Mouse (Mus musculus) cerebellum, postnatal 25 days (tissue): Measurements from ENCODE around the gene Tnfsf15.
A peak's percentile ranks its signal among the peaks of the same experiment; 100 is the strongest.

Source experiments
- DNase-seq, 2 experiments: peaks; one replicate each; pipeline ENCODE4 v3.0.0; 2021; ENCODE audit warnings: mixed read lengths in 2 of 2

Tnfsf15 gene

DNA sequence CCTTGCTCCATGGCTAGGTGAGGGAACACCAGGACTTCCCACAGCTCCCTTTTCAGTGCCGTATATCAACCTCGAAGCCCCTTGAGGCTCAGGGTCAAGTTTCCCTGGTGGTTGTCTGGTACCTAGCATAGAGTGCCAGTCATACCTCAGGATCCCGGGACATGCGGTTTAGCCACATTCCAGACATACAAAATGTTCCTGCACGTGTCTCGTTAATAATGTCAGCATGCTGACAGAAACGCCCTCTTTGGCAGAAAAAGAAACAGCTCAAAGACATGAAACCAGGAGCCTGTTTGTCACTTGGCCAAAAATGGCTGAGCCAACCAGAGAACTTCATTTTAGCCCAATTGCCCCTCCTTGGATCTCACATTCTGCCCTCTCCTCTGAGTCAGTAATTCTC is 2.8 kb downstream of the Tnfsf15 start:
- DNase-seq = no peak

DNA sequence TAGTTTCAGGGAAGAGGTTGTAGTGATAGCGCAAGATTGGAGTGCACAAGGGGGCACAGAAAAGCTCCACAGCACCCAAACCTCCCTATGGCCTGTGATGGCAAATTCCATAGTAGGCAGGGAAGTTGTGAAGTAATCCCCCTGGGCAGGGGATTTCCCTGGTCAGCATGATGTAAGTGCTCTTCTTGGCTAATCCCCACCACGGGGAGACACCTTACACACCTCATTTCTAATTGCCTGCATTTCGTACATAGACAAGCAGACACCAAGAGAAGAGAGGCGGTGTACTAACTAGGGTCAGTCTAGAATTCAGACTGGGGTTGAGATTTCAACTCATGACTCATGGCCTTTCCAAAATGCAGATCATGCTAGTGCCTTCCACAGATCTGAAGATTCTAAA is 4.2 kb downstream of the Tnfsf15 start:
- DNase-seq = no peak

DNA sequence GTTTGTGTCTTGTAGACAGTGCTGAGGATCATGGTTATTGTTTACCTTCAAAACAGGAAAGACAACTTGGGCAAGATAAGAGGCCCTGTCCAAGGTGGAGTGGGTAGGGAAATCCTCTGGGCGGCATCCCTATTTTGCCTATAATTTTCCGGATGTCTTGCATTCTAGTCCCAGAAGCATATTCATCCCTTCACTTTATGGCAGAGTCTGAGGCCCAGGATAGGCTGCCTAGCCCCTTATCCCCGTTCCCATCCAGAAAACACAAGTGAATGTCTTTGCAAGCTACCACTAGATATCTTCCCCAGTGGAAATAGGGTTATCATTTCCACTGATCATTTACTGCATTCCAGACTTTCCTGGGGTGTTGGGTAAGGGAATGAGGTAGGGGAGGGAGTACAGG is 4.9 kb downstream of the Tnfsf15 start:
- no peak for DNase-seq

DNA sequence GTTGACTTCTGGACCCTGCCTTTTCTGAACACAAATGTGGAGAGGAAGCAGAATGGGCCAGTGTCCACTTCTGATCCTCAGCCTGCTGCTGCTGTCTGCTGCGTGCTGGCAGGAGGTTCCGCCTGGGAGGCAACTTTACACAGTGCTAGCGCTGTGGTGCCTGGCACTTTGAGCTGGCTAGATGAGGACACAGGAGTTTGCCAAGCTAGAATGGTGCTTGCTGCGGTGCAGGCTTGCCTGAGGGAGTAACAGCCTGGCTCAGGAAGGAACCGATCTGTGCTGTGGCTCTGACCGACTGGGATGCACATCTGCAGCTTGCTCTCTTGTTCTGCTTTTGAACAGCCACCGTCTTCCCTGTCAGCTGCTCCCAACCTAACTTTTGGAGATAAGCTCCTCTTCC is 5.4 kb downstream of the Tnfsf15 start:
- DNase-seq = peak; percentile 46 to 51

DNA sequence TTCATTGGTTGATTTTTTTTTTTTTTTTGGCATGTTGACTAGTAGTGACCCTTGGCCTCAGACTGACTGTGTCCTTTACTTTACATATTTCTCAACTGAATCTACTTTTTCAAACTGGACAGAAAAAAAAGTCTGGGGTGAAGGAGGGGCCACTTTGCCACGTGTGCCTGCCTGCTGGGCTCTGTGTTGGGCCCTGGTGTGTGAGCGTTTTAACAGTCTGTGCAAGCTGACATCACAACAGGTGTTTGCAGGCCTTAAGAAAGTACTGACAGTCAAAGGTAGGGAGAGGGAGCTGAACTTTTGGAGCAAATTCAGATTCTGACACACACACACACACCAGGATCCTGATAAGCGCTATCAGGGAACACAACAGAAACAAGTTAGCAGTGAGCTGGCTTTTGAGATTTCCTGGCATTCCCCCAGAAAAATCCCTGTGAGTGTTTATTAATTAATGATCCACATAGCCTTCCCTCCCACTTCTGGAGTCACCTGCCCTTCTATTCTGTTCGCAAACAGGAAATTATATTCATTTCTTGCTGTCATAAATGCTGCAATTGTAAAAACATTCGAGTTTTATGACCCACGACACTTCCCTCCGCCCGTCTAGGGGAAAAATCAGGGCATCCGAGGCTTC is 6.4 kb downstream of the Tnfsf15 start:
- no peak for DNase-seq

DNA sequence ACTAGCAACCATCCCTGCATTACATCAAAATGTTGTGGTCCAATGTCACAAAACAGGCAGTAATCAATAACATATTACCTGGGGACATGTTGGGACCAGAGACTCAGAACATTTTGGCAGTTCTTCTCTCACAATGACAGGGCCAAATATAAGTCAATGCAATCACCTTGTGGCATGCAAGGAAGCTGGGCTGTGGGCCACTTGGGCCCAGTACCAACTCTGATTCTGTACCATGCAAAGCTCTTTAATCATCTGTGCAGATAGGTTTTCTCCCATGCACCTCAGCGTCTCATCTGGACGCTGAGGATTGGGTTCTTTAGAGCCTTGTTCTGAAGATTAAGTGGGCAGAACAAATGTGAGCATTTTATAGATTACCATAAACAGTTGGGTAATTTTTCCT is 13.6 kb downstream of the Tnfsf15 start:
- no peak for DNase-seq

DNA sequence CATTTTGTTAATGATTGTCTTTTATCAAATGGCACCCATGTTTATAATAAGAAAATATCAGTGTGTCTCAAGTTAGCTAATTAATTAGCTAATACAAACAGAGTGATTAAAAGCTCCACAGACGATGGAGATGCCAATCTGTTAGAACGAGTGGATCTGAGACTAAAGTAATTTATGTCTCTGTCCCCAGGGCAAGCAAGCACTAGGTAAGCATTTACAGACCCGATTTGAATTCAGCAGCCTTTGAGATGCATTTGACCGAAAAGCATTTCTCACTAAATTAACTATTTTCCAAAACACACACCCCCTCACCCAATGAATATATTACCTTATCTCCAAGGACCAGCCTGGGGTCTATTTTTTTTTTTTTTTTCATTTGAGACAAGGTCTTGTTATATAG is 18.2 kb downstream of the Tnfsf15 start:
- no peak for DNase-seq

DNA sequence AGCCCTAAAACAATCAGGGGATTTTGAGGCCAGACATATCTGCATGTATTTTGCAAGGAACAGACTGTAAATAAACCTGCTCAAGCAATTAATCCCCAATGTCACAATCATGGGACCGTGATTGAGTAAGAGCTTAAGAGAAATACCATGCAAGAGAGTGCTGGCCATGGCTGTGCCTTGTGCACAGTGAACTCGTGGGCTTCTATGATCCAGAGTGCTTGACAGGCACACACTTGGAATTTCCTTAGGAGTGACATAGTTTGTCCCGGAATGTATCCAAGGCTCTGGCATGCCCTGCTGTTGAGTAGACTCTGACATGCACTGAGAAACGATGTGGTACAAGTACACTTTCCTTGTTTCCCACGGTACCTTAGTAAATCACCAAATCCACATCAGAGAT is 18.9 kb downstream of the Tnfsf15 start:
- DNase-seq = no peak

DNA sequence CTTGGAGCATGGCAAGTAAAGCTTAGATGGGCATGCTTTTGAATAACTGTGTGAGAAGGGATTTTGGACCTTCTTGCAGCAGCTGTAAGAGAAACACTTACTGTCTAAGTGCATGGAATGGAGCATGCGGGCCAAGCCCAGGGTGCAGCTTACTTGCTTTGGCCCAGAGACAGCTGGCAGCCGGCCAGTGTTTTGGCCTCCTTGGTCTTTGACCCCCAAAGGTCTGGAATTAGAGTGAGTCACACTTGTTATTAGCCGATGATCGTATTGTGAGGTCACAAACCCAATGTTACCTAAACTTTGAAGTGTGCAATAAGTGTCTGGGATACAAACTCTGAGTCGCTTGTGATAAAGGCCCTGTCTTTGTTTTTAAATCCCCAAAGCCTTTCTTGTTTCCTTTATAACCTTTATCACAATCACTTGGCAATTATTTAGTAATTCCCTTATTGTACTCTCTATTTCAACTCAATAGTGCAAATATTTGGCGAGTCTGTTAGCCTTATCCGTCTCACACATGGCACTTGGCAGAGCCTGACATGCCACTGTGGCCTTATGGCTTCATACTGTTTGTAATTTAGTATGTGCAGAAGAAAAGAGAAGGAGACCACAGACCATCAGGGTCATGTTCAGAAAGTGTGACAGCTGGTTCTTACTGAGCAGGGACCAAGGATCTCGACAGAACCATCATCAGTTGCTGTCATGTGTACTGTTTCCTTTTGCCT is 26.8 kb downstream of the Tnfsf15 start:
- DNase-seq = peak in 1 of 2 experiments; percentile 34

DNA sequence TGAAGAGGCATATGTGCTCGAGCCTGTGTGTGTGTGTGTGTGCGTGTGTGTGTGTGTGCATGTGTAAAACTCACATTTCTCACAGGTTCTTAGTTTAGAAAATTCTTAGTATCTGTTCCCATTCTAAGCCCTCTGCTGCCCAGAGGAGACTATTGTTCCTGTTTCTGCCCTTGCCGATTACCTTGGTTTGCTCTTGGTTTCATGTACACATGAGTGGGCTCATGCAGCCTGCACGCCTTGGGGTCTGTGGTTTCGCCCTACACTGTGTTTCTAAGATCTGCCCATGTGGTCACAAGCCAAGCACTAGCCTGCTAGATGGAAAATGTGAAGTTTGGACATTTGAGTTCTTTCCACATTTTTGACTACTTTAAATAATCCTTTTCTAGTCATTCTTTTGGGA is 33.0 kb downstream of the Tnfsf15 start:
- DNase-seq = no peak

DNA sequence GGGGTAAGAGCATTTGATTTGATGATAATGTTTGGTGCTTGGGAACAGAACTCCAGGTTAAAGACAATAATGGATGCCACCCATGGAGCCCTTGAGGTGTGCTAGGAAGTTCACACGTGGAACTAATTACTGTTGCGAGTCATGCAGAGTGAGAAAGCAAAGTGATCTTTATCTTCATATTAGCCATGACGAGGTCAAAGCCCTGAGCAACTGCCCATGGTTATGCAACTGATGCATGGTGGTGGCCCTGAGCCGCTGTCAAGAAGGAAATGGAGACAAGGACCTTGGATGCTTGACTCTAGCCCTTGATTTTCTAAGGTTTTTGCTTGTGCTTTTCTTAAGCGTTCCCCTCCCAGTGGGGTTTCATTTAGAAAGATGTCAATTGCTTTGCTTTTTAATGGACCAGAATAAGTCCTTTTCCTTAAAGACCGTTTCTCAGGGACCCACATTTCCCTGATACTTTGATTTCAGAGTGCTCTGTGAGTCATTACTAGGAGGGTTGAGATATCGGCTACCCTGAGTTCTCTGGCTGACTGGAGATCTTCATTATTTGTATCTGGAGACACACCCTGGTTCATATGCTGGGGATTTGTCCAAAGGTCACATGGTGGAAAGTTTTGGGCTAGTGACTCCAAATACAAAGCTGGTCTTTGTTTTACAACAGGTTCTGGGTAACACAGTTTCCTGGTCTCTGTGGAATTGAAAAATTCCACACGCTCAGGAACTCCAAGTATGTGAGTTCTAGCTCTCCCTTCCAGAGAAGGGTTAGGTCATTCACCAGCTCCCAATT is 34.3 kb downstream of the Tnfsf15 start:
- DNase-seq = no peak

DNA sequence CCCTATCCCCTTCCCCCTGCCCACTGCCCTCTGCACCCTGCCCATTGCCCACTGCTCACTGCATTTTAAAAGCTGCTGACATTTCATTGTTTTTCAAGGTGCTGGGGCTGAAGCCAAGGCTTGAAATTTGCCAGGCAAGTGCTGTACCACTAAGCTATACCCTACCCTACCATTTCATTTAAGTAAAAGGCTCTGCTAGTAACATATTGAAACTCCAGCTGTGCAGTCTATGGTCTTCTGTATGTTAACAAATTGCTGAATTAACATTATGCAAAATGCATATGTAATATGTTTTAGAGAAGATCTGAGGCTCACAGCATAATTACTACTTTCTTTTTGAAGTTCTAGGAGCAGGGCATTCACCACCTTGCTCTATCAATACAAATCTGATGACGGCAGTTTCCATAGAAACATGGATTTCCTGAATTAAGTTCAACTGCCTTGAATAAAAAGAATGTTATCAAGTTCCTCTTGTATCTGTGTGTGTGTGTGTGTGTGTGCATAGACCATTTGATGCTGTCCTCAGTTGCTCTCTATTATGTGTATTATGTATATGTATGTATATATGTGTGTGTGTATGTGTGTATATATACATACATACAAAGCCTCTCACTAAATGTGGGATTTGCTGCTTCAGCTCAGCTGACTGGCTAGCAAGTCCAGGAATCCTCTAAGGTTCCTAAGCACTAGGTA is 38.5 kb downstream of the Tnfsf15 start:
- DNase-seq = no peak

DNA sequence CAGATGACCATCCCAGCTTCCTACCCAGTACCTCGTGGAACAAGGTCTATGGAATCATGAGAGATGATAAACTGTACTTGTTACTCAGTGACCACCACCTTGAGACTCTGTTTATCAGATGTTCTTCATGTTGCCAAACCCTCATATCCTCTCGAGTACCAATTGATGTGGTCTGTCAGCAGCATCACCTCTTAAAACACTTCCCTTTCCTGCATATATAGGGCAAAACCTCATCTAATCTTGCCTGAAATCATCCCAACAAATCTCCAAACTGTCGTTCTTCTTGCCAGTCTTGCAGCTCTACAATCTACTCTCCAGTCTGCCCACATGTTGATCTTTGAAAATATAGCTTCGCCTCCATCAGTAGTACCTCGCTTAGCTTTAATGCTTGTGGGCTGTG is 40.7 kb downstream of the Tnfsf15 start:
- no peak for DNase-seq

DNA sequence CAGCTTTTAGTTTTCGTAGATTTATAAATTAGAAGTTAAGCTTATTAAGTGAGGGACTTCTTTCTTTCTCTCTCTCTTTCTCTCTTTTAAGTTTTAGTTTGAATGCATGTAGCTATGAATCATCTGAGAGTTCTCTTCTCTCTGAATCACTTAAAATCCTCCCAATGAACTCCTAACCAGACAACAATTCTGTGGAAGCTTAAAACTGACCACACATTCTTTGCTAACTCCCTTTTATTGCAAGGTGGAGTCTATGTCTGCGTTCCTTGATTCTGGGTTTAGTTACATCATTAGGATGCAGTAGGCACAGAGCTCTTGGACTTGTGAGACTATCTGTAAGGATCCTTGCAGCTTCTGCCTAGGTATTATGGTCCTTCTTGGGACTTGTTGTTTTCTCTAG is 41.2 kb downstream of the Tnfsf15 start:
- DNase-seq = no peak

DNA sequence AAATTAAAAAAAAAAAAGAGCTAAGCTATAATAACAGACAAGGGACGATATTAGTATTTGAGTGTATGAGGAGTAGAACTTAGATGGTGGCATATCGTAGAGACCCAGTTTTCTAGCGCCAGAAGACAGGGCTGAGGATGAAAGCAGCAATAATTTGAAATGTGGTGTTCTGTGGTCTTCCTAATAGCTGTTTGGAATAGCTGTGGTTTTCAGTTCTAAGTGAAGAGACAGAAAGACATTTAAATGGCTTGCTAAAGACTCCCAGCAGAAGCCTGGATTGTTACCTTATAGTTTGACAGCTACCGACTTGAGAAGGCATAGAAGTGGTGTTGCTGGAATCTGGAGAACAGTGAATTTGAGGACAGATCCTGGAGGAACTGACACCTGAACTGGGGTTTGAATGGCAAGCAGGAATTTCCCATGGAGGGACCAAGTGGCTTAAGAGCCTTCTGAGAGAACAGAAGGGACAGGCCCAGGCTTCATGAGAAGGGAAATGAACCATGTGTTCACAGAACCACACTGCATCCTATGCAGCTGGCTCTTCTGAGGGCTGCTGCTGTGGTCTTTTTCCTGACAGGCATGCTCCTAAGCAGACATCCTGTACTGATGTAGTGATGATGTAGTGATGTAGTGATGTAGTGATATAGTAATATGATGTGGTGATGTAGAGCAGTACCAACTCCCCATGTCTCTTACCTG is 42.8 kb downstream of the Tnfsf15 start:
- DNase-seq = no peak

DNA sequence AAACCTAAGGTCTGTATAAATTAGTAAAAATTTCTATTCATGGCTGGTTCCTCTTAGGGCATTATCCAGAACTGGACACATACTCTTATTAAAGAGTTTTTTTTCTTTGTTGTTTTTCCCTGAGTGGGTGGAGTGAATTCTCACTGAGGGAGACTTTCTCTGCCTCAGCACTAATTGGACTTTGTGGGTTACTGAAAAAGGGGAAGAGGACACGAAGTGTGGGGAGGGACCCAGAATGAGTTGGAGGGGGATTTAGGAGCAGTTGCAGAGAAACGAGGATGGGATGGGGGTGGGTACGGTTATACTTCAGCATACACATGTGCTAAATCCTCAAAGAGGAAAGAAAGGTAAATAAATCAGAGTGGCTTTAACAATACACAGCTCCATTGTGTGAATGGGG is 45.2 kb downstream of the Tnfsf15 start:
- DNase-seq = no peak

DNA sequence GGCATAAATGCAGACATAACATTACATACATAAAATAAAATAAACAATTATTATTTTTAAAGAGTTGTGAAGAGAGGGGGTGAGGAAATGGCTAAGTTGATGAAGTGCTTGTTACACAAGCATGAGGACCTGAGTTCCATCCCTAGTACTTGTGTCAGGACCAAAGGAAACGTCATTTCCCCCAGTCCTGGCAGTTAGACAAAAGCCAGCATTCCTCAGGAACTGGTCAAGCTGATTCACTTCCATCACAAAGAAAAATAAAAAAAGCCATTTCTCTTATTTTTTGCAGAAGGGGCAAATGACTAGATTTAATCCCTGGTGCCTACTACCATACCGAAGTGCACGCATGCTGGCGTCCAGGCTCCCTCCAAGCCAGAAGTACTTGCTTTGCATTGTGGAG is 48.0 kb downstream of the Tnfsf15 start:
- DNase-seq = no peak

DNA sequence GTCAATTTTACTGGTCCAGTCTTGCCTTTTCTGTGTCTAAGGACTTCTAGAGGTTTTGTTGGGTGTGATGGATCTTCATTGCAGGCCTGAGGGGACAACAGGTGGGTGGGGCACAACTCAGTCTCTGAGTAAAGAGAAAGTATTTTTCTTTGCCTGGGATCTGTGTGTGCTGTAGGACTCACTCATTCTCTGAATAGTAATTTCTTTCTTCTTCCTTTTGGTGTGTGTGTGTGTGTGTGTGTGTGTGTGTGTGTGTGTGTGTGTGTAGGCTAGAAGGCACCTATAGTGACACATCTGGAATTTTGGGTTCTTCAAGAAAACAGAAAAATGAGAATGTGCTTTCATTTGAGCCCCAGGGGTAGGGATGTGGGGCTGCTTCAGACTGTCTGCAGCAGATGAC is 52.6 kb downstream of the Tnfsf15 start:
- DNase-seq = peak; percentile 13 to 17

DNA sequence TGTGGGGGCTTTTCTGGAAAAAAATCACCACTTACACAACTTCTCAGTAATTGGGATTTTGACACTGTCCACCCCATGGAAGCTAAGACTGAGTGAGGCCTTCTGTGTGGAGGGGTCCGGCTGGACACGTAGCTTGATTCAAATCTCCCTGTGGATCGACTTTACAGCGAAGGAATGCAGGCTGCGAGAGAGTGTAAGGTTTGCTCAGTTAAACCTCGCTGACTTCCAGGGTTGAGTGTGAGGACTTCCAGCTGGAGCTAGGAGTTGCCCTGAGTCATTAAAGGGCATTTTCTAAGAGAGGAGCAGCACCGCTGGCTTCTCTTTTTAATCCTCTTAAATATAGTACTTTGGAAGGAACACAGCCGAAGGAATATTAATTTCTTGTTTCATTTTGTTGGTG is 57.5 kb downstream of the Tnfsf15 start:
- no peak for DNase-seq

DNA sequence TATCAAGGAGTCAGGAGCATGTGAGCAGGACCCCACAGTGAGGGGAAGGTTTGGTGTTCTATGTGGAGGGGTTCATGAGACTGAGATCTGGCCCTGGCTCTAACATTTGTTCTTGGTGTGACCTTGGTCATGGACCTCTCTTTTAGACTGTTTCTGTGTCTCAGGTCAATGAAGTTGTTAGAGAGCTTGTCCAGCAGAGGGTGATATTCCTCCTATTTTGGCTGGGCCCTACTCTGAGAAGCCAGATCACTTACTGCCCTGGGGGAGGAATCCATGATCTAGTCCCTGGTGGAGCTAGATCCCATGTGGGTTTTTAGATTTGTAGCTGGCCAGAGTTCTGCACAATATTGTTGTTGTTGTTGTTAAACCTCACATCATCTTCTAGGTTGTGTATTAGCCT is 58.8 kb downstream of the Tnfsf15 start:
- peak; percentile 14 to 15 for DNase-seq

DNA sequence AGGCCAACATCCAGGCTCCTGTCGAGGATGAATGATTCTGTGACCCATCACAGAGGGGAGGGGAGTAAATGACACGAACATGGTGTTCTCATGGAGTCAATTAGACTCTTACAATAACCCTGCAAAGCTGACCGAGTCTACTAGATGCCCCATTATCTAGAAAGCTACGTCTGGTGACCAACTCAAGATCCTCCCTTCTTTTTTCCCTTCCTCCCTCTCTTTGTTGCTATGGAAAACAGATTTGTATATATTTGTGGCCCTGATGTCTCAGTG is 59.7 kb downstream of the Tnfsf15 start:
- DNase-seq = no peak

DNA sequence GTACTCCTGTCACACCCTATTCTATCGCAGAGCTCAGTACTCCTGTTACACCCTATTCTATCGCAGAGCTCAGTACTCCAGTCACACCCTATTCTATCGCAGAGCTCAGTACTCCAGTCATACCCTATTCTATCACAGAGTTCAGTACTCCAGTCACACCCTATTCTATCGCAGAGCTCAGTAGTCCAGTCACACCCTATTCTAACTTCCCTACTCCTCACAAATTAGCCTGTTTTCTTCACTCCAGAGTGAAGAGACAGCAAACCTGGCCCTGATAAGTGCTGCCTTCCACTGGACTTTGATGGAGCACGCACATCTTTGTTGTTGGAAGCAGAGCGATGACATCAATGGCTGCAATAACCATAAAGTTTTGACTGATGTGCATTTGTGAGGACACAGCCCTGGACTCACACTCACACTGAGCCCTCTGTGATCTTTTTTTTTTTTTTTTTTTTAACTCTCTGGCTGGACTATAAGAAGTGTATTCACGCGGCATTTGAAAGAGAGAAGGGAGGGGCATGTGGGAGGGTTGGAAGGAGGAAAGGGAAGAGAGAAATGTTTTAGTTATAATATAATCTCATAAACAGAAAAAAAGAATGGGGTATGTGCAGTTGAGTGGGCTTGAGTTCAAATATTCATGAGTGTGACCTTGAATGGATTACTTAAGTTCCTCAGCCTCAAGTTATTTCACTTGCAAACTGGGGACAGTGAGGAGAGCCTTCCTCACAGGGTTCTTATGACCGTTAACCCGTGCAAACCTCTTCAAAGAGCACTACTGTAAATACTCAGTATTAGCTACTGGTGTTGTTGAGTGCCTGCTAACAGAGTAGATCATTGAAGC is 60.3 kb downstream of the Tnfsf15 start:
- DNase-seq = no peak
